Mouse (Mus musculus) mesoderm, embryonic 11.5 days (tissue): Measurements from ENCODE around the gene 1700069L16Rik.

Experiments
- DNase-seq: peaks from one replicate; pipeline ENCODE4 v3.0.0-alpha.2; 2012; ENCODE audit warnings: low read depth, low spot score

Gene 1700069L16Rik

DNA sequence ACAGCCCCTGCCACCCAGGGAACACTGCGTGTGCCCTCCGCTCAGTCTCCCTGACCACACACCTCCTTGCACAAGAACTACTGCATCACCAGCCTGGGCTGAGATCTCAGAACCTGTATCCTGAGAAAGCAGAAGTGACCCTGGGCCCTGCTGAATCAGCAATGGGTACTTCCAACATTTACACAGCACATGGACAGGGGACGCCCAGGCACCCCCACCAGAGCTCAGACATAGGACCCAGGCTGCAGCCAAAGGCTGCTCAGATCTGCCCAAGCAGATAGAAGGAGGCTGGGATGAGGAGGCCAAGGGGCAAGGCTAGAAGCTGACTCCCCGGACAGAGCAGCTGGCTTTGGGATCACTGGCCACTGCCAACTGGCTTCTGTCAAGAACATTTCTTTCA, 80.1 kb downstream of the 1700069L16Rik start:
- no peak for DNase-seq

DNA sequence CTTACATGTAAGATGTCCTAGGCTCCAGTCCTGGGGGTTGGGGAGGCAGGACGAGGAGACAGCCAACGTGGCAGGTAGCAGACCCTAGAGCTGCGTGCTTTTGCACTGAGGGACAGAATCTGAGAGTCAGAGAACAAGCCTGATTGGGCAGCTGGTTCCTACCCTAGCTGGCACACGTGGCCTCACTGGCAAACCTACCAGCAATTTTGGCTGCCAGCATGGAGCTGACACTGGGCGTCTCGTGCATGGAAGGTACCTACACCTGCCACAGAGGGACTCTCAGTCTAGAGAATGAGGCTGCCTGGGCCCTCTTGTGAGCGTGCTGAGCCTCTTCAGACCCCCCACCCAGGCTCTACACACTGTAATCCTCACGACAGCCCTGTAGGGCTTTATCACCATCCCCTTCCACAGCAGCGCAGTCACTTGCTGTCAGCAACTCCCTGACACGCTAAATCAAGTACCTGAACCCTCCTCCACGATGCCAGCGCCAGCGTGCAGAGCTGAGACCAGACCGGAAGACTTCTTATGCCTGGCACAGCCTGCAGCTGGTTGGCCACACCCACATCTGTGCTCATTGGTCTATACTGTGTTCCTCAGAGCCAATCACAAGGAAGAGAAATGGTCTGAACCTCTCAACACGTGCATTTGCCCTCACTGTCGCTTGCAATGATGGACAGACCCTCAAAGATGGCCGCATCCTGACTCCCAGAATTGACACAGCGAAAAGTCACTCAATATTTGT, 81.3 kb downstream of the 1700069L16Rik start:
- DNase-seq: peak; percentile 60
